Mouse (Mus musculus) lung, embryonic 16.5 days (tissue): ENCODE results near the gene Cdc25b. TPM values are rescaled to one million over a fixed set of nuclear protein-coding genes. Genes with fewer than 3 reads are reported as not detected.

Experiments used
- ATAC-seq: fragments of 200-750 bp; cut with Nextera tagmentation; 2 replicates; pipeline ENCODE4 v1.8.0; 2017; ENCODE audit warnings: low read depth, mild to moderate bottlenecking, moderate library complexity
- H3K27ac ChIP-seq: fragments of 300-500 bp; sonication (generic); 2 replicates; pipeline ENCODE4 v1.5.1; 2014; ENCODE audit warnings: mild to moderate bottlenecking, control low read depth, low read length
- H3K27me3 ChIP-seq: fragments of 300-500 bp; sonication (generic); 2 replicates; pipeline ENCODE4 v1.6.1; 2014; ENCODE audit warnings: low read depth, low read length, mixed read lengths; ENCODE audit not compliant: control insufficient read depth, insufficient read depth
- H3K36me3 ChIP-seq: fragments of 300-500 bp; sonication (generic); 2 replicates; pipeline ENCODE4 v1.6.1; 2014; ENCODE audit warnings: low read length; ENCODE audit not compliant: control insufficient read depth, insufficient read depth
- H3K4me1 ChIP-seq: fragments of 300-500 bp; sonication (generic); replicated peaks from 2 replicates; pipeline ENCODE4 v1.6.1; 2014; ENCODE audit warnings: low read length, mixed read lengths; ENCODE audit not compliant: control insufficient read depth, insufficient read depth
- H3K4me2 ChIP-seq: fragments of 300-500 bp; sonication (generic); 2 replicates; pipeline ENCODE4 v1.6.1; 2014; ENCODE audit warnings: low read depth, low read length, control low read depth
- H3K4me3 ChIP-seq: fragments of 300-500 bp; sonication (generic); 2 replicates; pipeline ENCODE4 v1.5.1; 2014; ENCODE audit warnings: mild to moderate bottlenecking, low read length, control low read depth
- H3K9ac ChIP-seq: fragments of 300-500 bp; sonication (generic); 2 replicates; pipeline ENCODE4 v1.6.1; 2014; ENCODE audit warnings: low read length, control low read depth
- H3K9me3 ChIP-seq: fragments of 300-500 bp; sonication (generic); 2 replicates; pipeline ENCODE4 v1.6.1; 2016; ENCODE audit warnings: low read length; ENCODE audit not compliant: control insufficient read depth
- WGBS: fragments of 180-500 bp; shearing (Covaris S2); extraction: QIAGEN DNeasy Blood & Tissue Kit; methylation state at CpG from one replicate; pipeline ENCODE4 v1.1.7; 2014; 5-methylcytosine and 5-hydroxymethylcytosine counted together
- polyA plus RNA-seq: library from polyadenylated mRNA; unstranded; fragments of >200 nt; fragmentation: Nextera tagmentation; extraction: Ambion mirVana; gene quantifications from 2 replicates; pipeline ENCODE4 v1.2.1, GENCODE M21; 2015

The Cdc25b gene
- polyA plus RNA-seq, 1 experiment from 2014 or later = 61.0 TPM

DNA sequence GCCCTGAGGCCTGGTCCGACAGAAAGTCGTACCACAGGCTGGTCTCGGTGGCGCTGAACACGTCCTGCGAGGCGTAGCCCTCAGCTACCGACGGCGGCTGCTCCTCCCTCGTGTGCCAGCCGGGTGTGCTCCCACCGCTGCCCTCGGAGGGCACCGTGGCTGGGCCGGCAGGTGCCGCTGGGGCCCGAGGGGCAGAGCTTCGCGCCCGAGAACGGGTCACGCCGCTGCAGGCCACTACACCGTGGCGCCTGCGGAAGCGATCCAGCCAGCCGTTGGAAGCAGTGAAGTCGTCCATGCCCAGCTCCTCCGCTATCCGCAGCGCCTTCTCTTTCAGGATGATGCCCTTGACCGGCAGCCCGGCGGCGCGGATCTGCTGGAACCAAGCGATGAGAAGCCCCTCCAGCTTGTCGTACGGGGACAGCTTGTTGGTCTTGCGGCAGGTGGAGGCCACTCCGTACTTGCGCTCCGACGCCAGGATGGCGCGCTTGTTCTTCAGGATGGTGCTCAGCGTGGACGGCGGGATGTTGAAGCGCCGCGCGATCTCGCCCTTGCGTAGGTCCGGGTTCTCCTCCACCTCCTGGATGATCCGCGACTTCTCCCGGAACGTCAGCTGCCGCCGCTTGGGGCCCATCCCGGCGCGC, 7.4 kb upstream of the Cdc25b start:
- H3K36me3 ChIP-seq = peaks cover 4% of the 10 kb centered on the region
- H3K27me3 ChIP-seq = no peaks in the 10 kb centered on the region
- ATAC-seq = peak; percentile 58
- peak overlapping the region; percentile 90 for H3K4me3 ChIP-seq
- no peaks in the 10 kb centered on the region for H3K9me3 ChIP-seq
- H3K9ac ChIP-seq = peak overlapping the region; percentile 94
- H3K4me1 ChIP-seq = peaks cover 40% of the 10 kb centered on the region
- peak overlapping the region; percentile 91 for H3K27ac ChIP-seq
- peak overlapping the region; percentile 86 for H3K4me2 ChIP-seq
- WGBS = under 1% methylated on average over 66 of the region's 67 CpGs

DNA sequence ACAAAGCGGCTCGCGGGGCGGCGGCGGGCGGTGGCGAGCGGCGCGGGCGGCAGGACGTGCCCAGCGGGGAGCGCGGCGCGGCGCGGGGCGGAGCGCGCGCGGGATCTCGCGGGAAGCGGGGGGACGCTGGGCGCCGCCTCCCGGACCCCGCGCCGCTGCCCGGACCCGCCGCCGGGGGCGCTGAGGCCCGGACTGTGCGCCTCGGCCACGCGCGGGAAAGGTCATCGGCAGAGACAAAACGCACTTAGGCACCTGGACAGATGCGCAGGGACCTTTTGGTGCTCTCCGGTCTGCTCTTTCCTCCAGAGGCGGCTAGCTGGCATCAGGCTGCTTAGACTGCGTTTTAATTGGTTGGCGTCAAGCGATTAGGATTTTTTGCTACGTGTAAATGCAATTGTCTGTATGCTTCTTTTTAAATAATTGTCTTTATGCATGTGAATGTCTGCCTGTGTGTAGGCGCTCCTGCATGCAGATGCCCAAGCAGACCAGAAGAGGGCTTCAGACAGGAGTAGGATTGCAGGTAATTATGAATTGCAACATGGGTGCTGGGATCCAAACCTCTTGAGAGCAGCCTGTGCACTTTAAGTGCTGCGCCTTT, 6.7 kb upstream of the Cdc25b start, which contains the start of gene Cenpb:
TSS of gene Cenpb (minus strand) at position 78 of the 598 bp plus-strand sequence.
- Histone ChIP-seq H3K36me3 (peaks cover 4% of the 10 kb centered on the region), H3K4me2 (peak within 1 kb of the TSS; percentile 86), H3K27ac (peak within 1 kb of the TSS; percentile 91), H3K9me3 (no peaks in the 10 kb centered on the region), H3K9ac (peak within 1 kb of the TSS; percentile 94), H3K4me1 (peaks cover 34% of the 10 kb centered on the region), H3K27me3 (no peaks in the 10 kb centered on the region; the same call in 1 of the 2 replicates), H3K4me3 (peak within 1 kb of the TSS; percentile 90)
- peak; percentile 89 for ATAC-seq
- WGBS = 2% methylated on average over 54 of the region's 57 CpGs

DNA sequence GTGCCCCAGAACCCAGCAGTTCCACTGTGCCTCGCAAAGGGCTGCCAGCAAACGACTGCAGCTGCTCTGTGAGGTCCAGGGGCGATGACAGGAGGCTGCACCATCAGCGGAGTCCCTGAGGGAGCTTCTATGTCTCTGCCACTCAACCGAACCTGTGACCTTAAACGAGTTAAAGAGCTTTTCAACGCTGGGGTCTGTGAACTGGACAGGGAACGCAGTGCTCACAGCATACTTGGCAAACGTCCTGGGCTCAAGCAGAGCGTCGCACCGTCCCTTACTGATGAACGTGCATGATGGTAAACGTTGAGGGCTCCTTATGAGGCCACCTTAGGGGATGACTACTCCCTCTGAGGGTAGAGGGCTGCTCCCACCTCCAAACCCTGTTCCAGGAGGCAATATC, 406 bp upstream of the Cdc25b start:
- 3% methylated on average over 14 of the region's 14 CpGs for WGBS

DNA sequence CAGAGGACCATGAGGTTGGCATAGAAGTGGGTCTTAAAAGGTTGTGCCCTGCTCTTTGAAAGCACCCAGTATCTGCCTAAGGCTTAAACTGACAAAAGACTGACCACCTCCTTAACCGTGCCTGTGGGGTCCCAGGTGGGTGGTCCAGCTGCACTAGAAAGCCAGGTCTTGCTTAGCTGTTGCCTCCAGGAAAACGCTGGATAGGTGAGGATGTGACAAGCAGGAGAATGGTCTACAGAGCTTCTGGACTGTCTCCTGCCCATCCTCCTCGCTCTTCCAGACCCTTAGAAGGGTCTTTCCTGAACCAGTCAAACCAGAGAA, 813 bp downstream of the Cdc25b start:
- Histone ChIP-seq H3K27me3 (no peaks in the 10 kb centered on the region; the same call in 1 of the 2 replicates), H3K27ac (peak overlapping the region; percentile 77), H3K9ac (peak overlapping the region; percentile 87), H3K36me3 (peaks cover 9% of the 10 kb centered on the region), H3K4me1 (peaks cover 24% of the 10 kb centered on the region), H3K9me3 (no peaks in the 10 kb centered on the region), H3K4me2 (peak overlapping the region; percentile 73), H3K4me3 (peak overlapping the region; percentile 78)
- 26% methylated on average over 3 of the region's 3 CpGs for WGBS
- ATAC-seq = no peak

More for the DNA sequence above, 406 bp upstream of the Cdc25b start:
- H3K27ac ChIP-seq = peak overlapping the region; percentile 45; the same call in 1 of the 2 replicates
- H3K4me2 ChIP-seq = peak overlapping the region; percentile 73
- H3K9me3 ChIP-seq = no peaks in the 10 kb centered on the region
- no peak for ATAC-seq
- H3K9ac ChIP-seq = peak overlapping the region; percentile 87
- peak overlapping the region; percentile 78 for H3K4me3 ChIP-seq
- peaks cover 1% of the 10 kb centered on the region; the same call in 1 of the 2 replicates for H3K36me3 ChIP-seq
- peaks cover 24% of the 10 kb centered on the region for H3K4me1 ChIP-seq
- no peaks in the 10 kb centered on the region; the same call in 1 of the 2 replicates for H3K27me3 ChIP-seq

DNA sequence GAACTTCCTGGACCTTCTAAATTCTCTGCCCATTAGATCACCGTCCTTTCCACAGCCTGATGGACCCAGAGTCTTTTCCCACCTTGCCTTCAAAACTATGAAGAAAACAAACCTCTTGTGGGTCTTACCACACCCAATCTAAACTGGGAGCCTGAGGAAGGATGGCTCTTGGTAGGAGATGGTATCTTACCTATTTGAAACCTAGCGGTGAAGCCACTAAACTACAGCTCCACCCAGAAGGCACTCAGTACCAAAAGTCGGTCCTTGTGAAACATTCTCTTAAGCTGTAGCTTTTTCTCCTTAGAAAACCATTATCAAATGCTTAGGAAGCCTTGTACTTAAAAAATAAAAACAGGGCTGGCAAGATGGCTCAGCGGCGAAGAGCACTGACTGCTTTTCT, 1.6 kb downstream of the Cdc25b start:
- WGBS = 91% methylated on average over 5 of the region's 5 CpGs
- Histone ChIP-seq H3K4me1 (peaks cover 24% of the 10 kb centered on the region), H3K27ac (no peak overlapping the region), H3K4me3 (no peak overlapping the region), H3K36me3 (peaks cover 16% of the 10 kb centered on the region), H3K9me3 (no peaks in the 10 kb centered on the region), H3K27me3 (no peaks in the 10 kb centered on the region; the same call in 1 of the 2 replicates), H3K4me2 (no peak overlapping the region), H3K9ac (no peak overlapping the region)
- ATAC-seq = no peak

DNA sequence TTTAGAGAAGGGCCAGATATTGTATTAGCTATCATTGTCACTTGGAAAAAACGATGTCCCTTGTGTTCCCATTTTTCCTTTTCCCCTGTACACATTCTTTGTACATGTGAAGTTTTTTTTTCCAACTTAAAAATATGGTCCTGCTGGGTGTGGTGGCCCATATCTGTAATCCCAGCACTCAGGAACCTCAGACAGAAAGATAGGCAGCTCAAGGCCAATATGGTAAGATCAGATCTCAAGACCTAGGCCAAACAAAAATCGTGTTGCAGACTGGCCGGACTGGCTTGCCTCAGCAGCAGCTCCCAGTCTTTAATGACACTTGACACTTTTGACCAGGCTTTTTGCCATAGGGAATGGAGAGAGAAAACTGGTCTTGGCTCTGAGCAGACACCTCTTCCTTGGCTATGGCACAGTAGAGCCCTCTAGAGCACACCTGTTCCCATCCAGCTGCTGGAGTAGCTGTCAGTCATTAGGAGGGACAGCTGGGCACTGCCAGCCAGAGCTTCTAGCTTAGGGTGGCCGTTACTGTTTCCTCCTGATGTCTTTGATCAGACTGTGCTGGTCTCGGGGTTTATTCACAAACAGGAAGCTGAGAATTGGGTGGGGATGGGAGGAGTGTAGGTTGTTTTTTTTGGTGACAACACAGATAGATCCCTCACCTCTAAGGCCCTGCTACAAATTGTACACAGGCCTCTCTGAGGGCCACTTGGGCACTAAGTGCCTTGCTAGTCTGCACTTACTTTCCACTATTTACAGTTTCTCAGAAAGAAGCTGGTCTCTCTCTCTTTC, 3.0 kb downstream of the Cdc25b start:
- no peak overlapping the region for H3K9ac ChIP-seq
- WGBS = 44% methylated on average over 5 of the region's 5 CpGs
- peaks cover 24% of the 10 kb centered on the region for H3K36me3 ChIP-seq
- no peak overlapping the region for H3K4me3 ChIP-seq
- H3K27ac ChIP-seq = peak overlapping the region; percentile 51
- peaks cover 24% of the 10 kb centered on the region for H3K4me1 ChIP-seq
- H3K9me3 ChIP-seq = no peaks in the 10 kb centered on the region
- no peak for ATAC-seq
- no peak overlapping the region for H3K4me2 ChIP-seq
- H3K27me3 ChIP-seq = no peaks in the 10 kb centered on the region; the same call in 1 of the 2 replicates

DNA sequence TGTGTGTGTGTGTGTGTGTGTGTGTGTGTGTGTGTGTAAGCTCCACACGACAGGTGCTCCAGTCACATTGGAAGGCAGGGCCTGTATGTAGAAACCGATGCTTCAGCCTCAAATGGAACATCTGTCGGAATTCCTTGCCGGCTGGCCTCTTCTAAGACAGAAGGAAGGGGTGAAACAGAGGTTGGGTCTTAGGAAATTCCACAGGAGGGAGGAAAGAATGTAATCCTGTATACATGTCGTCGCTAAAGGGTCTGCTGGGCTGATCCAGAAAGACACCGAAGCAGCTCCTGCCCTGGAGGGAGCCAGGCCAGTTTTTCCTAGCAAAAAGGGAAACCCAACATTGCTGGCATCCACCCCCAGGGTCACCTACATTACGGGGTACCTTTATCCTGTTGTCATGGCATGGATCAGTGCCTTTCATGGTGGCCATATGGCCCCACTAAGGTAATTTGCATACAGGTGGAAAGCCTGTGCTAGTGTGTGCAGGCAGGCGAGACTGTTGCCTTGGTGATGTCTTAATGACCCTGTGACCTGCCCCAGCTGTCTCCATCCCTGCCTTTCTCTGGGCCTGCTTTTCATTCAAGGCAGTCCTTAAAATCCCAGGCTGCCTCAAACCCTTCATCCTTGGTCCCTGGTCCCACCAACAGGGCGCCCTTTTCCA, 3.7 kb downstream of the Cdc25b start:
- Histone ChIP-seq H3K27ac (no peak overlapping the region; the same call in 1 of the 2 replicates), H3K4me3 (no peak overlapping the region), H3K4me1 (peaks cover 24% of the 10 kb centered on the region), H3K9me3 (no peaks in the 10 kb centered on the region), H3K4me2 (no peak overlapping the region), H3K27me3 (no peaks in the 10 kb centered on the region), H3K36me3 (peaks cover 24% of the 10 kb centered on the region), H3K9ac (peak overlapping the region; percentile 39; the same call in 1 of the 2 replicates)
- 36% methylated on average over 10 of the region's 10 CpGs for WGBS
- no peak for ATAC-seq

DNA sequence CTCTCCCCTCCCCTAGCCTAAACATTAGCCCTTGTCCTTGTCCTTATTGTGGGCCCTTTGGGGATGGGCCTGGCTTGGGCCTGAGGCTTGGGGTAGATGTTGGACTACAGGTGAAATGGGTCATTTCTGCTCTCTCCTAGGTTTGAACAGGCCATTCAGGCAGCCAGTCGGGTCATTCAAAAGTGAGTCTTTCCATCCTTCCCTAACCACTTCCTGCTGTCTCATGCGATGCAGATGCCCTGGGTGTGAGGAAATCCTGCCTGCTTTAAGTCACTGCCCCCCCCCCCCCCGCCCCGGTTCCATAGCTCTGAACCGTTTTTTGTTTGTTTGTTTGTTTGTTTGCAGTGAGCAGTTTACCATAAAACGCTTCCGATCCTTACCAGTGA, 4.2 kb downstream of the Cdc25b start:
- no peak overlapping the region for H3K9ac ChIP-seq
- H3K4me3 ChIP-seq = no peak overlapping the region
- H3K36me3 ChIP-seq = peaks cover 24% of the 10 kb centered on the region
- H3K27ac ChIP-seq = no peak overlapping the region
- no peak overlapping the region for H3K4me2 ChIP-seq
- no peaks in the 10 kb centered on the region for H3K9me3 ChIP-seq
- H3K27me3 ChIP-seq = no peaks in the 10 kb centered on the region
- H3K4me1 ChIP-seq = peaks cover 24% of the 10 kb centered on the region
- no peak for ATAC-seq
- WGBS = 72% methylated on average over 7 of the region's 7 CpGs
